Mouse (Mus musculus) liver, adult 2 months (tissue): ENCODE measurements at regions not wholly inside any gene's neighbourhood (a gene's known extent, or its start where the extent isn't known, plus 50 kb on each side); places are given as distances from the start of the nearest gene placed in this dataset.

Experiments used
- DNase-seq: peaks from one replicate; pipeline ENCODE4 v3.0.0-alpha.2; 2011; ENCODE audit warnings: low read depth, low spot score; ENCODE audit errors: extremely low read depth
- H3K27ac ChIP-seq: fragments of 200-500 bp; replicated peaks from 2 replicates; pipeline ENCODE4 v1.5.1; 2012; ENCODE audit warnings: low read depth, mild to moderate bottlenecking, control low read depth, inconsistent platforms, low read length; ENCODE audit not compliant: insufficient read depth
- H3K27me3 ChIP-seq: fragments of 200-500 bp; 2 replicates; pipeline ENCODE4 v1.6.1; 2012; ENCODE audit warnings: mild to moderate bottlenecking, moderate library complexity, low read length, inconsistent platforms; ENCODE audit not compliant: control insufficient read depth, insufficient read depth
- H3K36me3 ChIP-seq: fragments of 200-500 bp; 2 replicates; pipeline ENCODE4 v1.6.1; 2012; ENCODE audit warnings: low read length, inconsistent platforms; ENCODE audit not compliant: control insufficient read depth, insufficient read depth
- H3K4me1 ChIP-seq: fragments of 200-500 bp; 2 replicates; pipeline ENCODE4 v1.6.1; 2011; ENCODE audit warnings: low read length; ENCODE audit not compliant: control insufficient read depth, insufficient read depth
- H3K4me3 ChIP-seq: fragments of 200-500 bp; 2 replicates; pipeline ENCODE4 v1.5.1; 2011; ENCODE audit warnings: low read depth, mild to moderate bottlenecking, control low read depth, low read length, moderate library complexity; ENCODE audit not compliant: insufficient read depth
- H3K79me2 ChIP-seq: fragments of 200-500 bp; 2 replicates; pipeline ENCODE4 v1.6.1; 2012; ENCODE audit warnings: inconsistent platforms, mild to moderate bottlenecking, low read length, moderate library complexity; ENCODE audit not compliant: control insufficient read depth, insufficient read depth
- H3K9ac ChIP-seq: fragments of 200-500 bp; 2 replicates; pipeline ENCODE4 v1.6.1; 2012; ENCODE audit warnings: low read depth, mild to moderate bottlenecking, control low read depth, inconsistent platforms, low read length
- CTCF ChIP-seq: fragments of 200-500 bp; IDR thresholded peaks from 2 replicates; pipeline ENCODE4 v1.5.1; 2011; ENCODE audit warnings: low read depth, low read length, control low read depth
- POLR2A ChIP-seq: fragments of 200-500 bp; IDR thresholded peaks from 2 replicates; pipeline ENCODE4 v1.6.1; 2011; ENCODE audit warnings: low read length, control low read depth; ENCODE audit not compliant: insufficient read depth; ENCODE audit errors: extremely low read depth
- WGBS: fragments of 180-500 bp; shearing (Covaris S2); methylation state at CpG from one replicate; pipeline ENCODE4 v1.1.7; 2018; 5-methylcytosine and 5-hydroxymethylcytosine counted together

DNA sequence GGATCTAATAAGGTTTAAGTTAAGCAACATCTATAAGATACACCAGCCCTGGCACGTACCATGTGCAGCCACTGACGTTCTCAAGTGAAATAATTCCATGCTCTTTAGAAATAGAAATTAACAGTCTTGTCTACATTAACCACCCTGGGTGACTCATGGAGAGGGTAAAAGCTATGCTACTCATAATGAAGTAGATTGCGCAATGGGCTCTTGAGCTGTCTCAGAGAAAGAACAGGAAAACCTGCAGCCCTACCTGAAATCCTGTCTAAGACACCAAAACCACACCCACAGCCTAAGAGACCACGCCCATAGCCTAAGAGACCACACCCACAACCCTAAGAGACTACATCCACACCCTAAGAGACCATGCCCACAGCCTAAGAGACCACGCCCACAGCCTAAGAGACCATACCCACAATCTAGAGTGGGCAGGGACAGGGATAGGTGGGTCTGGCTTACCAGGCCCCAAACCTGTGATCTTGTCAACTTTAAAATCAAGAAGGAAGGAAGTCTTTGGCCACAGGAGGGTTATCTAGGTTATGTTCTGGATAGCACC lies 198.6 kb downstream of the Cryba4 start:
- H3K4me3 ChIP-seq = no peak overlapping the region
- no peak overlapping the region for H3K27ac ChIP-seq
- H3K4me1 ChIP-seq = no peaks in the 10 kb centered on the region
- 83% methylated on average over 5 of the region's 5 CpGs for WGBS
- H3K27me3 ChIP-seq = 0 out of 2 replicates have a peak, but pooled peaks cover 4% of the 10 kb centered on the region
- DNase-seq = no peak
- no peaks in the 10 kb centered on the region for H3K36me3 ChIP-seq
- H3K9ac ChIP-seq = no peak overlapping the region
- no peaks in the 10 kb centered on the region for H3K79me2 ChIP-seq
- TF ChIP-seq POLR2A (no peak), CTCF (no peak)

DNA sequence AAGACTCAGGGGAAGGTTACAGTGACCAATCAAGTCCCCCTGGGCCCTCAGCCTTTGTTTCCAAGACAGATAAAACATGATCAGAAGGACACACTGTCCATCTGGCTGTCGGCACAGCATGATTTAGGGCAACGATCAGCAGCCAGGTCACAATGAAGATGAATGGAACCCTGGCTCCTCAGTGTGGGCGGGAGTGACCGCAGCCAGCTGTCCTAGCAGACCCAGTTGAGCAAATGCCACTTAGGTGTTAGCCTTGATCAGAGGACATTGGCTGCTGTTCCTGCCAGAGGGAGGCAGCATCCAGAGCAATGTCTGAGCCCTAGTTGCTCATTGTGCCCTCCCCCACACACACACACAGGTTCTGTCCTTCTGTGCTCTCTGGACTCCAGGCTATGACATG lies 197.3 kb downstream of the Cryba4 start:
- Histone ChIP-seq H3K4me1 (no peaks in the 10 kb centered on the region), H3K27me3 (0 out of 2 replicates have a peak, but pooled peaks cover 3% of the 10 kb centered on the region), H3K4me3 (no peak overlapping the region), H3K9ac (no peak overlapping the region), H3K79me2 (no peaks in the 10 kb centered on the region), H3K36me3 (no peaks in the 10 kb centered on the region), H3K27ac (no peak overlapping the region)
- TF ChIP-seq CTCF = no peak
- no peak for TF ChIP-seq POLR2A
- no peak for DNase-seq
- WGBS = 72% methylated on average over 4 of the region's 4 CpGs

- Histone ChIP-seq H3K4me1 (no peaks in the 10 kb centered on the region), H3K36me3 (no peaks in the 10 kb centered on the region), H3K9ac (no peak overlapping the region), H3K27ac (no peak overlapping the region), H3K4me3 (no peak overlapping the region), H3K79me2 (no peaks in the 10 kb centered on the region), H3K27me3 (no peaks in the 10 kb centered on the region)
- TF ChIP-seq CTCF = no peak
- no peak for TF ChIP-seq POLR2A
- WGBS = 86% methylated on average over 13 of the region's 13 CpGs
- no peak for DNase-seq
Measured at GRCm38 (mm10) chr5:112069917-112070316, 182.4 kb downstream of the Cryba4 start.

GRCm38 (mm10) chr5:112072456-112072855 lies 179.9 kb downstream of the Cryba4 start:
- 66% methylated on average over 4 of the region's 4 CpGs for WGBS
- no peaks in the 10 kb centered on the region for H3K4me1 ChIP-seq
- no peak overlapping the region for H3K27ac ChIP-seq
- no peak for DNase-seq
- no peaks in the 10 kb centered on the region for H3K36me3 ChIP-seq
- H3K79me2 ChIP-seq = no peaks in the 10 kb centered on the region
- no peak overlapping the region for H3K4me3 ChIP-seq
- no peaks in the 10 kb centered on the region for H3K27me3 ChIP-seq
- TF ChIP-seq POLR2A = no peak
- no peak for TF ChIP-seq CTCF
- no peak overlapping the region for H3K9ac ChIP-seq

GRCm38 (mm10) chr5:112077097-112077496 lies 175.2 kb downstream of the Cryba4 start:
- Histone ChIP-seq H3K36me3 (no peaks in the 10 kb centered on the region), H3K79me2 (no peaks in the 10 kb centered on the region), H3K4me3 (no peak overlapping the region), H3K9ac (no peak overlapping the region), H3K27ac (no peak overlapping the region), H3K4me1 (no peaks in the 10 kb centered on the region), H3K27me3 (no peaks in the 10 kb centered on the region)
- no peak for DNase-seq
- TF ChIP-seq POLR2A (no peak), CTCF (no peak)
- 75% methylated on average over 14 of the region's 14 CpGs for WGBS

- Histone ChIP-seq H3K79me2 (no peaks in the 10 kb centered on the region), H3K27ac (no peak overlapping the region), H3K4me1 (no peaks in the 10 kb centered on the region), H3K9ac (no peak overlapping the region), H3K36me3 (no peaks in the 10 kb centered on the region), H3K27me3 (no peaks in the 10 kb centered on the region), H3K4me3 (no peak overlapping the region)
- no peak for DNase-seq
- WGBS = 79% methylated on average over 19 of the region's 19 CpGs
- TF ChIP-seq CTCF (peak; percentile 37), POLR2A (no peak)
Measured at GRCm38 (mm10) chr5:112077840-112078600, 174.3 kb downstream of the Cryba4 start.
